Mouse (Mus musculus) small intestine, adult 2 months (tissue): ENCODE measurements around the gene Rmi1. TPM values are rescaled to one million over a fixed set of nuclear protein-coding genes. Genes with fewer than 3 reads are reported as not detected.
"Not testable (repeated sequence)": the region's sequence is repeated elsewhere in the genome, so short reads cannot be mapped to it uniquely, and the experiment has no call there.

ENCODE experiments used
- H3K27ac ChIP-seq: fragments of 200-500 bp; 2 replicates; pipeline ENCODE4 v1.5.1; 2012; ENCODE audit warnings: low read depth, low read length, control low read depth, inconsistent platforms; ENCODE audit not compliant: insufficient read depth
- H3K27me3 ChIP-seq: fragments of 200-500 bp; 2 replicates; pipeline ENCODE4 v1.6.1; 2012; ENCODE audit warnings: mild to moderate bottlenecking, moderate library complexity, low read length, inconsistent platforms; ENCODE audit not compliant: control insufficient read depth, insufficient read depth
- H3K36me3 ChIP-seq: fragments of 200-500 bp; 2 replicates; pipeline ENCODE4 v1.6.1; 2012; ENCODE audit warnings: mild to moderate bottlenecking, low read length, control low read depth, inconsistent platforms; ENCODE audit not compliant: control insufficient read depth, insufficient read depth
- H3K4me1 ChIP-seq: fragments of 200-500 bp; 2 replicates; pipeline ENCODE4 v1.6.1; 2012; ENCODE audit warnings: low read length, inconsistent platforms, mixed read lengths; ENCODE audit not compliant: control insufficient read depth, insufficient read depth, insufficient read length
- H3K4me3 ChIP-seq: fragments of 200-500 bp; 2 replicates; pipeline ENCODE4 v1.5.1; 2012; ENCODE audit warnings: low read depth, mild to moderate bottlenecking, control low read depth, inconsistent platforms, low read length, moderate library complexity
- CTCF ChIP-seq: fragments of 200-500 bp; IDR thresholded peaks from 2 replicates; pipeline ENCODE4 v1.5.1; 2012; ENCODE audit warnings: low read depth, mild to moderate bottlenecking, control low read depth, inconsistent platforms, low read length, moderate library complexity, mixed read lengths; ENCODE audit not compliant: insufficient replicate concordance, insufficient read length; ENCODE audit errors: extremely low read depth
- POLR2A ChIP-seq: fragments of 200-500 bp; IDR thresholded peaks from 2 replicates; pipeline ENCODE4 v1.6.1; 2012; ENCODE audit warnings: low read depth, mild to moderate bottlenecking, control low read depth, inconsistent platforms, low read length, moderate library complexity
- WGBS: fragments of 180-500 bp; shearing (Covaris S2); methylation state at CpG from one replicate; pipeline ENCODE4 v1.1.7; 2018; 5-methylcytosine and 5-hydroxymethylcytosine counted together
- polyA plus RNA-seq: library from polyadenylated mRNA; depleted of rRNA; stranded (reverse); fragments of >200 nt; gene quantifications from 2 replicates; pipeline ENCODE4 v1.2.3, GENCODE M21; 2012; rRNA removed

The Rmi1 gene
- polyA plus RNA-seq, 1 experiment: 5.5 TPM

DNA sequence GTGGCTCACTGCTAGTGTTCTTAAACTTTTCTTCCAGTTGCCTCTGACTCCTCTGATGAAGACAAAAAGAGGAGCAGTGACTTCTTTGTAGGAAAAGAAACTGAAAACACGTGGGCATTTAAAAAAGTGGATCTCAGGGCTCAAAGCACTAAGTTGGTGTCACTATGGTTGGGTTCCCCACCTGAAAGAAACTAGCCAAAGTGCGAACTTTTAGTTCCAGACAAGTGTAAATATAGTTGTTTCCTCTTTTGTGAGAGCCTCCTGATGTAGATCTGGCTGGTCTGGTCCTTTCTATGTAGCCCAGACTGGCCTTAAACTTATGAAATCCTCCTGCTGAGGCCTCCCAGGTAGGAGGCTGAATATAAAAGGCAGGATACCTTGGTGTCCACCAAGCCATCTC, 44.5 kb downstream of the Rmi1 start:
- H3K4me3 ChIP-seq: no peak overlapping the region
- no peaks in the 10 kb centered on the region for H3K27me3 ChIP-seq
- no peak for TF ChIP-seq POLR2A
- no peak for TF ChIP-seq CTCF
- no peaks in the 10 kb centered on the region; the same call in 1 of the 2 replicates for H3K4me1 ChIP-seq
- WGBS: 70% methylated on average over 2 of the region's 2 CpGs
- no peaks in the 10 kb centered on the region for H3K36me3 ChIP-seq
- no peak overlapping the region for H3K27ac ChIP-seq

- 83% methylated on average over 22 of the region's 22 CpGs for WGBS
- Histone ChIP-seq H3K4me3 (no peak overlapping the region), H3K27me3 (peaks cover 4% of the 10 kb centered on the region; the same call in 1 of the 2 replicates), H3K27ac (no peak overlapping the region), H3K36me3 (no peaks in the 10 kb centered on the region), H3K4me1 (peaks cover 4% of the 10 kb centered on the region)
- TF ChIP-seq CTCF: no peak
- TF ChIP-seq POLR2A: no peak
Measured at GRCm38 (mm10) chr13:58450459-58451182, 48.6 kb downstream of the Rmi1 start.

DNA sequence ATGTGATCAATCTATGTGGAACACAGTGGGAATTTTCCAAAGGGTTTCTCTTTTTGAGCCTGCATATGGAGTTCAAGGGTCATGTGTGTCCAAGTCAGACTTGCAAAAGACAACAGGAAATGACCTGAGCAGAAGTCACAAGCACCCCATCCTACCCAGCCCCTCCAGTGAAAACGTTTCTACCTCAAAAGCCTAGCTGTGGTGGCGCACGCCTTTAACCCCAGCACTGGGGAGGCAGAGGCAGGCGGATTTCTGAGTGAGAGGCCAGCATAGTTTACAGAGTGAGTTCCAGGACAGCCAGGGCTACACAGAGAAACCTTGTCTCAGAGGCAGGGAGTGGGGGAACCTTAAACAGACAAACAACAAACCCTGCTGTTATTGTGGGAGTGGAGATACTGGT, 50.2 kb downstream of the Rmi1 start:
- Histone ChIP-seq H3K4me1 (peaks cover 4% of the 10 kb centered on the region), H3K27me3 (peaks cover 4% of the 10 kb centered on the region; the same call in 1 of the 2 replicates), H3K36me3 (no peaks in the 10 kb centered on the region), H3K27ac (no peak overlapping the region), H3K4me3 (no peak overlapping the region)
- TF ChIP-seq POLR2A (no peak), CTCF (no peak)
- WGBS: 62% methylated on average over 4 of the region's 4 CpGs

GRCm38 (mm10) chr13:58452651-58453413, 50.8 kb downstream of the Rmi1 start:
- H3K4me3 ChIP-seq: peak overlapping the region; percentile 64
- WGBS: 16% methylated on average over 32 of the region's 32 CpGs
- TF ChIP-seq POLR2A (no peak), CTCF (no peak)

GRCm38 (mm10) chr13:58453541-58453940, 51.5 kb downstream of the Rmi1 start:
- Histone ChIP-seq H3K36me3 (no peaks in the 10 kb centered on the region), H3K27me3 (peaks cover 4% of the 10 kb centered on the region; the same call in 1 of the 2 replicates), H3K27ac (no peak overlapping the region), H3K4me1 (peaks cover 4% of the 10 kb centered on the region), H3K4me3 (0 out of 2 replicates have a peak overlapping the region, but pooled peaks have one; percentile 64)
- TF ChIP-seq POLR2A (no peak), CTCF (no peak)
- WGBS: 19% methylated on average over 10 of the region's 10 CpGs

More at GRCm38 (mm10) chr13:58452651-58453413, 50.8 kb downstream of the Rmi1 start:
- Histone ChIP-seq H3K27me3 (peaks cover 4% of the 10 kb centered on the region; the same call in 1 of the 2 replicates), H3K27ac (no peak overlapping the region), H3K4me1 (peaks cover 4% of the 10 kb centered on the region), H3K36me3 (no peaks in the 10 kb centered on the region)

- Histone ChIP-seq H3K27ac (no peak overlapping the region), H3K36me3 (no peaks in the 10 kb centered on the region), H3K4me1 (peaks cover 4% of the 10 kb centered on the region), H3K4me3 (no peak overlapping the region), H3K27me3 (peaks cover 4% of the 10 kb centered on the region; the same call in 1 of the 2 replicates)
- TF ChIP-seq POLR2A (no peak), CTCF (no peak)
- WGBS: 78% methylated on average over 10 of the region's 10 CpGs
Measured at GRCm38 (mm10) chr13:58456547-58456946, 54.5 kb downstream of the Rmi1 start.

DNA sequence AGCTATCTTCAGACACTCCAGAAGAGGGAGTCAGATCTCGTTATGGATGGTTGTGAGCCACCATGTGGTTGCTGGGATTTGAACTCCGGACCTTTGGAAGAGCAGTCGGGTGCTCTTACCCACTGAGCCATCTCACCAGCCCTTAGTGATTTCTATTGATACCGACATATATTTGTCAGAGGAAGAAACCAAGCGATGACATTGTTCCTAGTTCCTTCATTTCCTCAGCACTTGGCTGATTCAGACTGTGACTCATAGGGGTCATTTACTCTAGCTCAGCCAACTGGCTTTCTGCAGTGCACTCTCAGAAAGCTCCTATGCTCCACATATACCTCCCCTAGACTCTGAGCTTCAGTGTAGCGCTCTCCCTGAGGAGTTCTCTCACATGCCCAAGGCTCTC, 56.8 kb downstream of the Rmi1 start:
- not testable (repeated sequence) for H3K4me3 ChIP-seq, H3K27me3 ChIP-seq, H3K4me1 ChIP-seq, H3K36me3 ChIP-seq, H3K27ac ChIP-seq
- WGBS: 85% methylated on average over 6 of the region's 6 CpGs

Other genes with a start within 250 kb of the Rmi1 start
- 7.9 and 18.1 TPM in 2 replicates for gene Idnk, start 244.6 kb upstream of the Rmi1 start, polyA plus RNA-seq
- 62.3 and 118 TPM in 2 replicates for gene Ubqln1, start 186.6 kb upstream of the Rmi1 start, polyA plus RNA-seq
- gene Gkap1, start 126.5 kb upstream of the Rmi1 start, polyA plus RNA-seq: 0.38 and 1.0 TPM in 2 replicates
- 0.03 and 0.32 TPM in 2 replicates for gene Kif27, start 43.1 kb upstream of the Rmi1 start, polyA plus RNA-seq
- gene 2210016F16Rik, start 17.0 kb upstream of the Rmi1 start, polyA plus RNA-seq: 44.2 and 171 TPM in 2 replicates
- gene Hnrnpk, start 1.1 kb downstream of the Rmi1 start, polyA plus RNA-seq: 36.9 and 97.8 TPM in 2 replicates
- gene Slc28a3, start 208.6 kb downstream of the Rmi1 start, polyA plus RNA-seq: 2.7 and 3.7 TPM in 2 replicates